Mouse (Mus musculus): ENCODE measurements around the gene Nmbr. TPM values are rescaled to one million over a fixed set of nuclear protein-coding genes. Genes with fewer than 3 reads are reported as not detected.

Gene Nmbr
- 0.25 TPM in 1 of 2 replicates, not detected in the other for total RNA-seq (2012; rRNA removed)
- 0.36 and 0.58 TPM in 2 replicates for total RNA-seq (2014; rRNA removed)
- 0.26 TPM in 1 of 2 replicates, not detected in the other for polyA plus RNA-seq (2012; ENCODE audit: insufficient read length, low read depth)

GRCm38 (mm10) chr10:14705072-14706066 is at the start of gene Nmbr, which contains the start of gene Vta1:
TSS of gene Nmbr (plus strand) at chr10:14705591.
TSS of gene Vta1 (minus strand) at chr10:14705560.
- Histone ChIP-seq H3K36me3 (replicated peaks in 1 of 2; ENCODE audit: control insufficient read depth in 1 of 2, insufficient read depth in 1 of 2, low read length in 1 of 2) (peaks cover 0 to 10% of the 10 kb centered on the region in 2 experiments), H3K9me3 (replicated peaks; ENCODE audit: low read length) (no peaks in the 10 kb centered on the region), H3K4me3 (replicated peaks in 1 of 3; ENCODE audit: low read depth in 2 of 3, low read length in 2 of 3, poor library complexity in 1 of 3) (peak within 1 kb of the TSS; percentile 83 to 92 (median 85)), H3K79me2 (replicated peaks; ENCODE audit: control insufficient read depth, extremely low read depth, insufficient read depth, poor library complexity, severe bottlenecking) (peaks cover 26% of the 10 kb centered on the region), H3K27me3 (replicated peaks) (no peaks in the 10 kb centered on the region), H3K9ac (ENCODE audit: insufficient read depth, low read depth) (peak within 1 kb of the TSS; percentile 94), H3K27ac (ENCODE audit: insufficient read depth, low read depth) (peak within 1 kb of the TSS; percentile 44; the same call in 1 of the 2 replicates), H3K4me2 (ENCODE audit: insufficient read depth, low read depth, poor library complexity, severe bottlenecking) (peak within 1 kb of the TSS; percentile 98), H3K4me1 (ENCODE audit: control insufficient read depth in 1 of 2, insufficient read depth in 2 of 2) (peaks cover 0 to 13% of the 10 kb centered on the region in 2 experiments; a peak in 2 of 4 replicates)
- DNase-seq (ENCODE audit: extremely low read depth): peak; percentile 94
- in situ Hi-C loops (cut with MboI; ENCODE audit: low pct_ligation_motif_present, low pct_unique_long_range_greater_than_20kb, low sequenced_read_pairs): loop anchor here (10.0 kb wide), 1 partner anchor 281 kb away; no protein-coding TSS in a partner anchor
- dilution Hi-C loops (cut with MboI; ENCODE audit: extremely low pct_ligation_motif_present, extremely low pct_unique_long_range_greater_than_20kb, low sequenced_read_pairs): no loop called here
- no peak for TF ChIP-seq NELFE (IDR thresholded peaks at IDR 0.05; ENCODE audit: low read depth, low read length)
- TF ChIP-seq ETS1 (conservative IDR thresholded peaks at IDR 0.05; ENCODE audit: low read depth, low read length): peak; percentile 1; the same call in 1 of the 2 replicates
- peak; percentile 90 for TF ChIP-seq HCFC1 (IDR thresholded peaks at IDR 0.05; ENCODE audit: low read depth, low read length)
- TF ChIP-seq USF1 (IDR thresholded peaks at IDR 0.05; ENCODE audit: low read depth, low read length): no peak
- peak; percentile 76; the same call in 1 of the 2 replicates for TF ChIP-seq KAT2A (IDR thresholded peaks at IDR 0.05; ENCODE audit: insufficient replicate concordance, low read length)
- no peak for TF ChIP-seq USF2 (conservative IDR thresholded peaks at IDR 0.05; ENCODE audit: low read depth, low read length)
- no peak for TF ChIP-seq GABPA (IDR thresholded peaks at IDR 0.05; ENCODE audit: insufficient replicate concordance, low read depth, low read length)
- TF ChIP-seq SMC3 (IDR thresholded peaks at IDR 0.05; ENCODE audit: low read depth, low read length): peak; percentile 82
- no peak for TF ChIP-seq JUND (conservative IDR thresholded peaks at IDR 0.05; ENCODE audit: low read depth, low read length)
- TF ChIP-seq RCOR1 (conservative IDR thresholded peaks at IDR 0.05; ENCODE audit: low read depth, low read length): no peak
- peak; percentile 54; the same call in 1 of the 2 replicates for TF ChIP-seq IRF4 (IDR thresholded peaks at IDR 0.05; ENCODE audit: low read depth, low read length)
- TF ChIP-seq MEF2A (IDR thresholded peaks at IDR 0.05; ENCODE audit: borderline replicate concordance, low read depth, low read length): no peak
- peak; percentile 100 for TF ChIP-seq ELF1 (IDR thresholded peaks at IDR 0.05; ENCODE audit: low read depth, low read length)
- TF ChIP-seq TBP (conservative IDR thresholded peaks at IDR 0.05; ENCODE audit: low read depth, low read length): no peak
- no peak for TF ChIP-seq MAX (IDR thresholded peaks at IDR 0.05; ENCODE audit: low read length)
- no peak for TF ChIP-seq PAX5 (IDR thresholded peaks at IDR 0.05; ENCODE audit: low read length)
- no peak for TF ChIP-seq UBTF (IDR thresholded peaks at IDR 0.05; ENCODE audit: low read depth, low read length)
- no peak for TF ChIP-seq EP300 (IDR thresholded peaks at IDR 0.05; ENCODE audit: low read length)
- peak; percentile 79 for TF ChIP-seq MXI1 (IDR thresholded peaks at IDR 0.05; ENCODE audit: low read depth, low read length)
- TF ChIP-seq ZKSCAN1 (IDR thresholded peaks at IDR 0.05; ENCODE audit: borderline replicate concordance, low read depth, low read length): no peak
- TF ChIP-seq RAD21 (IDR thresholded peaks at IDR 0.05; ENCODE audit: low read depth, low read length): peak; percentile 91
- TF ChIP-seq TCF12 (IDR thresholded peaks at IDR 0.05; ENCODE audit: low read depth, low read length): peak; percentile 56; the same call in 1 of the 2 replicates
- TF ChIP-seq POLR2AphosphoS2 (IDR thresholded peaks at IDR 0.05; ENCODE audit: low read depth, low read length): no peak
- TF ChIP-seq JUN (IDR thresholded peaks at IDR 0.05; ENCODE audit: insufficient read depth, low read depth, low read length): no peak
- peak; percentile 95 for TF ChIP-seq SIN3A (IDR thresholded peaks at IDR 0.05; ENCODE audit: low read length)
- no peak; the same call in 1 of the 2 replicates for TF ChIP-seq BHLHE40 (IDR thresholded peaks at IDR 0.05; ENCODE audit: low read depth, low read length)
- TF ChIP-seq POLR2A (IDR thresholded peaks at IDR 0.05; ENCODE audit: low read depth, low read length): peak; percentile 72
- no peak for TF ChIP-seq MYC (IDR thresholded peaks at IDR 0.05; ENCODE audit: low read depth, low read length)
- TF ChIP-seq ZNF384 (IDR thresholded peaks at IDR 0.05; ENCODE audit: low read depth, low read length): no peak
- TF ChIP-seq CHD1 (IDR thresholded peaks at IDR 0.05; ENCODE audit: low read depth, low read length): no peak
- peak; percentile 53; the same call in 1 of the 2 replicates for TF ChIP-seq NRF1 (IDR thresholded peaks at IDR 0.05; ENCODE audit: low read depth, low read length)
- TF ChIP-seq MAZ (IDR thresholded peaks at IDR 0.05; ENCODE audit: low read depth, low read length): peak; percentile 51; the same call in 1 of the 2 replicates
- TF ChIP-seq ZMIZ1 (IDR thresholded peaks at IDR 0.05; ENCODE audit: low read depth, low read length): no peak
- TF ChIP-seq MAFK (IDR thresholded peaks at IDR 0.05; ENCODE audit: insufficient replicate concordance, low read length): no peak
- TF ChIP-seq CHD2 (IDR thresholded peaks at IDR 0.05; ENCODE audit: low read length): peak; percentile 13; the same call in 1 of the 2 replicates
- peak; percentile 27 for TF ChIP-seq ZC3H11A (IDR thresholded peaks at IDR 0.05; ENCODE audit: low read depth, low read length)
- peak in 1 of 2 experiments; percentile 91; a peak in 2 of 4 replicates for TF ChIP-seq CTCF (conservative IDR thresholded peaks at IDR 0.05 in 1 of 2, IDR thresholded peaks at IDR 0.05 in 1 of 2; ENCODE audit: low read depth in 2 of 2, low read length in 2 of 2)

Data from CH12.LX (cell line).